Mouse (Mus musculus): ENCODE measurements around the gene Agr3. TPM values are rescaled to one million over a fixed set of nuclear protein-coding genes. Genes with fewer than 3 reads are reported as not detected.
A peak's percentile ranks its signal among the peaks of the same experiment; 100 is the strongest.

Agr3 gene
- polyA plus RNA-seq, 1 experiment, result not detected

- TF ChIP-seq CTCF (IDR thresholded peaks at IDR 0.05; ENCODE audit: borderline replicate concordance, extremely low read depth, insufficient read depth, insufficient read length), result no peak
- no peak for TF ChIP-seq POLR2A (IDR thresholded peaks at IDR 0.05; ENCODE audit: borderline replicate concordance, extremely low read depth, insufficient read depth, insufficient read length, poor library complexity, severe bottlenecking)
- no peak for DNase-seq (ENCODE audit: low read depth)
These were observed 2.4 kb downstream of the Agr3 start for GRCm38 (mm10) chr12:35927804-35928203.

GRCm38 (mm10) chr12:35932816-35933215 is 7.4 kb downstream of the Agr3 start:
- DNase-seq (ENCODE audit: low read depth), result no peak
- no peak for TF ChIP-seq CTCF (IDR thresholded peaks at IDR 0.05; ENCODE audit: borderline replicate concordance, extremely low read depth, insufficient read depth, insufficient read length)
- no peak for TF ChIP-seq POLR2A (IDR thresholded peaks at IDR 0.05; ENCODE audit: borderline replicate concordance, extremely low read depth, insufficient read depth, insufficient read length, poor library complexity, severe bottlenecking)

- DNase-seq (ENCODE audit: low read depth), result peak; percentile 7
- TF ChIP-seq POLR2A (IDR thresholded peaks at IDR 0.05; ENCODE audit: borderline replicate concordance, extremely low read depth, insufficient read depth, insufficient read length, poor library complexity, severe bottlenecking), result no peak
- no peak for TF ChIP-seq CTCF (IDR thresholded peaks at IDR 0.05; ENCODE audit: borderline replicate concordance, extremely low read depth, insufficient read depth, insufficient read length)
These were observed 26.3 kb downstream of the Agr3 start for GRCm38 (mm10) chr12:35951757-35952156.

GRCm38 (mm10) chr12:35957235-35957634 is 31.8 kb downstream of the Agr3 start:
- peak; percentile 7 for DNase-seq (ENCODE audit: low read depth)
- TF ChIP-seq CTCF (IDR thresholded peaks at IDR 0.05; ENCODE audit: borderline replicate concordance, extremely low read depth, insufficient read depth, insufficient read length) (no peak), POLR2A (IDR thresholded peaks at IDR 0.05; ENCODE audit: borderline replicate concordance, extremely low read depth, insufficient read depth, insufficient read length, poor library complexity, severe bottlenecking) (no peak)

GRCm38 (mm10) chr12:35966098-35966767 is 40.8 kb downstream of the Agr3 start:
- DNase-seq (ENCODE audit: low read depth), result no peak
- TF ChIP-seq CTCF (IDR thresholded peaks at IDR 0.05; ENCODE audit: borderline replicate concordance, extremely low read depth, insufficient read depth, insufficient read length), result no peak
- no peak for TF ChIP-seq POLR2A (IDR thresholded peaks at IDR 0.05; ENCODE audit: borderline replicate concordance, extremely low read depth, insufficient read depth, insufficient read length, poor library complexity, severe bottlenecking)

GRCm38 (mm10) chr12:35966768-35967141 is 41.3 kb downstream of the Agr3 start:
- DNase-seq (ENCODE audit: low read depth), result no peak
- TF ChIP-seq POLR2A (IDR thresholded peaks at IDR 0.05; ENCODE audit: borderline replicate concordance, extremely low read depth, insufficient read depth, insufficient read length, poor library complexity, severe bottlenecking) (no peak), CTCF (IDR thresholded peaks at IDR 0.05; ENCODE audit: borderline replicate concordance, extremely low read depth, insufficient read depth, insufficient read length) (no peak)

- TF ChIP-seq CTCF (IDR thresholded peaks at IDR 0.05; ENCODE audit: borderline replicate concordance, extremely low read depth, insufficient read depth, insufficient read length) (no peak), POLR2A (IDR thresholded peaks at IDR 0.05; ENCODE audit: borderline replicate concordance, extremely low read depth, insufficient read depth, insufficient read length, poor library complexity, severe bottlenecking) (no peak)
- no peak for DNase-seq (ENCODE audit: low read depth)
These were observed 50.5 kb downstream of the Agr3 start for GRCm38 (mm10) chr12:35975898-35976297.

GRCm38 (mm10) chr12:35977633-35978246 is 52.3 kb downstream of the Agr3 start:
- DNase-seq (ENCODE audit: low read depth), result peak; percentile 61
- TF ChIP-seq CTCF (IDR thresholded peaks at IDR 0.05; ENCODE audit: borderline replicate concordance, extremely low read depth, insufficient read depth, insufficient read length) (no peak), POLR2A (IDR thresholded peaks at IDR 0.05; ENCODE audit: borderline replicate concordance, extremely low read depth, insufficient read depth, insufficient read length, poor library complexity, severe bottlenecking) (no peak)

- TF ChIP-seq POLR2A (IDR thresholded peaks at IDR 0.05; ENCODE audit: borderline replicate concordance, extremely low read depth, insufficient read depth, insufficient read length, poor library complexity, severe bottlenecking) (no peak), CTCF (IDR thresholded peaks at IDR 0.05; ENCODE audit: borderline replicate concordance, extremely low read depth, insufficient read depth, insufficient read length) (no peak)
- no peak for DNase-seq (ENCODE audit: low read depth)
These were observed 54.2 kb downstream of the Agr3 start for GRCm38 (mm10) chr12:35979625-35980024.

GRCm38 (mm10) chr12:35981732-35982360 is 56.4 kb downstream of the Agr3 start:
- peak; percentile 88 for DNase-seq (ENCODE audit: low read depth)
- TF ChIP-seq CTCF (IDR thresholded peaks at IDR 0.05; ENCODE audit: borderline replicate concordance, extremely low read depth, insufficient read depth, insufficient read length) (no peak), POLR2A (IDR thresholded peaks at IDR 0.05; ENCODE audit: borderline replicate concordance, extremely low read depth, insufficient read depth, insufficient read length, poor library complexity, severe bottlenecking) (no peak)

- DNase-seq (ENCODE audit: low read depth), result no peak
- TF ChIP-seq CTCF (IDR thresholded peaks at IDR 0.05; ENCODE audit: borderline replicate concordance, extremely low read depth, insufficient read depth, insufficient read length) (no peak), POLR2A (IDR thresholded peaks at IDR 0.05; ENCODE audit: borderline replicate concordance, extremely low read depth, insufficient read depth, insufficient read length, poor library complexity, severe bottlenecking) (no peak)
These were observed 58.1 kb downstream of the Agr3 start for GRCm38 (mm10) chr12:35983472-35983871.
